Mouse (Mus musculus) forebrain, embryonic 11.5 days (tissue): Measurements from ENCODE around the gene Slc39a12. TPM values are rescaled to one million over a fixed set of nuclear protein-coding genes. Genes with fewer than 3 reads are reported as not detected.

Source experiments
- ATAC-seq: fragments of 200-750 bp; cut with Nextera tagmentation; replicated peaks from 2 replicates; pipeline ENCODE4 v1.8.0; 2017; ENCODE audit warnings: moderate TSS enrichment; ENCODE audit not compliant: low FRiP score
- DNase-seq: peaks from one replicate; pipeline ENCODE4 v3.0.0-alpha.2; 2017; ENCODE audit warnings: low spot score
- H3K27ac ChIP-seq: fragments of 300-500 bp; sonication (generic); 2 replicates; pipeline ENCODE4 v1.5.1; 2014; ENCODE audit warnings: low read depth, low read length
- H3K27me3 ChIP-seq: fragments of 300-500 bp; sonication (generic); 2 replicates; pipeline ENCODE4 v1.6.1; 2014; ENCODE audit warnings: mild to moderate bottlenecking, low read length, mixed read lengths; ENCODE audit not compliant: control insufficient read depth, insufficient read depth
- H3K36me3 ChIP-seq: fragments of 300-500 bp; sonication (generic); 2 replicates; pipeline ENCODE4 v1.6.1; 2014; ENCODE audit warnings: mild to moderate bottlenecking, low read length, moderate library complexity, mixed read lengths; ENCODE audit not compliant: control insufficient read depth, insufficient read depth
- H3K4me1 ChIP-seq: fragments of 300-500 bp; sonication (generic); replicated peaks from 2 replicates; pipeline ENCODE4 v1.6.1; 2014; ENCODE audit warnings: low read length, mixed read lengths; ENCODE audit not compliant: control insufficient read depth, insufficient read depth
- H3K4me2 ChIP-seq: fragments of 300-500 bp; sonication (generic); 2 replicates; pipeline ENCODE4 v1.6.1; 2014; ENCODE audit warnings: low read depth, mild to moderate bottlenecking, low read length, moderate library complexity, mixed read lengths; ENCODE audit not compliant: severe bottlenecking
- H3K4me3 ChIP-seq: fragments of 300-500 bp; sonication (generic); 2 replicates; pipeline ENCODE4 v1.5.1; 2014; ENCODE audit warnings: low read depth, low read length
- H3K9ac ChIP-seq: fragments of 300-500 bp; sonication (generic); 2 replicates; pipeline ENCODE4 v1.6.1; 2014; ENCODE audit warnings: low read length
- H3K9me3 ChIP-seq: fragments of 300-500 bp; sonication (generic); 2 replicates; pipeline ENCODE4 v1.6.1; 2016; ENCODE audit warnings: low read length, mixed read lengths; ENCODE audit not compliant: control insufficient read depth
- WGBS: fragments of 180-500 bp; shearing (Covaris S2); extraction: QIAGEN DNeasy Blood & Tissue Kit; methylation state at CpG from one replicate; pipeline ENCODE4 v1.1.7; 2014; 5-methylcytosine and 5-hydroxymethylcytosine counted together
- polyA plus RNA-seq: library from polyadenylated mRNA; unstranded; fragments of >200 nt; fragmentation: Nextera tagmentation; extraction: Ambion mirVana; gene quantifications from 2 replicates; pipeline ENCODE4 v1.2.1, GENCODE M21; 2014

Slc39a12 gene
- 0.23 and 0.67 TPM in 2 replicates for polyA plus RNA-seq

GRCm38 (mm10) chr2:14388162-14388561, at the start of gene Slc39a12:
Slc39a12 (plus strand) TSS chr2:14388316.
- H3K4me1 ChIP-seq: no peaks in the 10 kb centered on the region
- no peak within 1 kb of the TSS for H3K4me3 ChIP-seq
- no peaks in the 10 kb centered on the region for H3K27me3 ChIP-seq
- no peak within 1 kb of the TSS for H3K4me2 ChIP-seq
- H3K36me3 ChIP-seq: no peaks in the 10 kb centered on the region
- DNase-seq: no peak
- 63% methylated on average over 5 of the region's 5 CpGs for WGBS
- no peak for ATAC-seq
- no peaks in the 10 kb centered on the region for H3K9me3 ChIP-seq
- H3K9ac ChIP-seq: no peak within 1 kb of the TSS
- H3K27ac ChIP-seq: no peak within 1 kb of the TSS

DNA sequence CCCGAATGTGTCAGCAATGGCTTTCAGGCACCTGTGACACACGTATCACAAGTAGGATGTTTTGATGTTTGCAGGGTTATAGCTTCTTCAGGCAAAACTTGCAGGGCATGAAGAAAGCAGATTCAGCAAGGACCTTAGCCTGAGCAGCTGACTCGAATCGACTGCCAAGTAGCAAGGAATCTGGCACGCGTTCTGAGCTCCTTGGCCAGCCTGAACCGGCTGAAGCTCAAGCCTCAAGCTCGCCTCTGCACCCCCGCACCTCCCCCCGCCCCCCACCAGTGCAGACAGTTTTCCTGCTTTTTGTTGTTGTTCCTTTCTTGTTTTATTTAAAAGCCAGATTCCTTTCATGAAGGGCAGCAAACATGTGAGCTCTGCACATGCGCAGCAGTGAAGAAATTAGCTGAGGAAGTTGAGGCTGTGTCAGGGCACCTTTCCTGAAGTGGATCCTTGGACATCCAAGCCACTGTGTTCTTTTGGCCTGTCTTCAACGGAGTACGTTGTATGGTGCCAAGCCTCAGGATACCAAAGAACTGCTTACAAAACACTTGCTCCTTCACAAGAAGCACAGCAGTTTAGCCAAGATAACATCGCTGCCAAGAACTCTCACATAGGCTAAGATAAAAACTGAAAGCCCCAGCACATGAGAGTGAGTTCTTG, 46.3 kb upstream of the Slc39a12 start:
- no peak overlapping the region for H3K27ac ChIP-seq
- H3K4me1 ChIP-seq: no peaks in the 10 kb centered on the region
- H3K4me2 ChIP-seq: no peak overlapping the region
- no peaks in the 10 kb centered on the region for H3K9me3 ChIP-seq
- WGBS: 82% methylated on average over 14 of the region's 14 CpGs
- no peak overlapping the region for H3K9ac ChIP-seq
- no peak for DNase-seq
- ATAC-seq: no peak
- no peaks in the 10 kb centered on the region for H3K27me3 ChIP-seq
- no peaks in the 10 kb centered on the region for H3K36me3 ChIP-seq
- no peak overlapping the region for H3K4me3 ChIP-seq

DNA sequence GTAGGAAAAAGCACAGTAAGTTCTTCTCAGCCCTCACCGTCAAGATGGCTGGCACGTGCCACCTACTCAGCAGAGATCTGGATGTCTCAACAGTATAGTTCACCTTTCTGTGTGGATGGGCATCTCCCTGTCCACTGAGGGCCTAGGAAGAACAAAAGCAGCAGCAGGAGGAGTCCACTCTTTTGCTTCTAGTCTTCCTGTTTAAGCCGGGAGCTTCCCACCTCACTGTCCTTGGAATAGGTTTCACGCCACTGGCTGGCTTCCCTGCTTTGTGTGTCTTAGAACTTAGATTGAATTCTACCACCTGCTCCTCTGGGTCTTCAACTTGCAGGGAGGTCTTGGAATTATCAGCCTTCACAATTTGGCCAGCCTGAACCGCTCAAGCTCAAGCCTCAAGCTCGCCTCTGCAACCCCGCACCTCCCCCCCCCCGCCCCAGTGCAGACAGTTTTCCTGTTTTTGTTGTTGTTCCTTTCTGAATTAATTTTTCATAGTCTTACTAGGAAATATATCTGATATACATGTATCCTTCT, 45.7 kb upstream of the Slc39a12 start:
- no peak overlapping the region for H3K9ac ChIP-seq
- H3K9me3 ChIP-seq: no peaks in the 10 kb centered on the region
- ATAC-seq: no peak
- WGBS: 91% methylated on average over 8 of the region's 8 CpGs
- H3K4me1 ChIP-seq: no peaks in the 10 kb centered on the region
- H3K36me3 ChIP-seq: no peaks in the 10 kb centered on the region
- no peak for DNase-seq
- H3K27ac ChIP-seq: no peak overlapping the region
- H3K4me3 ChIP-seq: no peak overlapping the region
- H3K4me2 ChIP-seq: no peak overlapping the region
- H3K27me3 ChIP-seq: no peaks in the 10 kb centered on the region

DNA sequence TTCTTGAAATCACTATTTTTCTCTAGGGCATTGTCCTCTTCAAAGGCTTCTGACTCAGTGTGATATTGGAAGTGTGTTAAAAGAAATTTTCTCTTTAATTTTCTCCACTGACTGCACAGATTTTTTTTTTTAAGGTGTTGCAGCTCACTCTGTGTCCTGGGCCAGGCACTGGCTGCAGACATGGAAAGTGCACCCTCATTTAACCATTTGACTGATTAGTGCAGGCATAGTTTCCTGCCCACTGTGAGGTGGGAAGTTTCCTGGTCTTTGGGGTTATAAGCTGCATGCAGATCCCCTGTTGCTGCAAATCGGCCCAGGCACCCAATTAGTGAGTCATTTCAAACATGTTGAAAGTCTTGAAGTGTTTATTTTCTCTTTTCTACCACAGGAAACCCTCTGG, 740 bp downstream of the Slc39a12 start:
- H3K27ac ChIP-seq: no peak overlapping the region
- H3K9me3 ChIP-seq: no peaks in the 10 kb centered on the region
- H3K27me3 ChIP-seq: no peaks in the 10 kb centered on the region
- H3K4me2 ChIP-seq: no peak overlapping the region
- 80% methylated on average over 1 of the region's 1 CpGs for WGBS
- H3K4me1 ChIP-seq: no peaks in the 10 kb centered on the region
- ATAC-seq (no peak), DNase-seq (no peak)
- H3K9ac ChIP-seq: no peak overlapping the region
- no peak overlapping the region for H3K4me3 ChIP-seq
- H3K36me3 ChIP-seq: no peaks in the 10 kb centered on the region

- Histone ChIP-seq H3K9ac (no peak overlapping the region), H3K36me3 (no peaks in the 10 kb centered on the region), H3K9me3 (no peaks in the 10 kb centered on the region), H3K4me2 (no peak overlapping the region), H3K27me3 (no peaks in the 10 kb centered on the region), H3K4me1 (no peaks in the 10 kb centered on the region), H3K27ac (no peak overlapping the region), H3K4me3 (no peak overlapping the region)
- DNase-seq: no peak
- 93% methylated on average over 1 of the region's 1 CpGs for WGBS
- no peak for ATAC-seq
Measured at GRCm38 (mm10) chr2:14390900-14391299, 2.8 kb downstream of the Slc39a12 start.

DNA sequence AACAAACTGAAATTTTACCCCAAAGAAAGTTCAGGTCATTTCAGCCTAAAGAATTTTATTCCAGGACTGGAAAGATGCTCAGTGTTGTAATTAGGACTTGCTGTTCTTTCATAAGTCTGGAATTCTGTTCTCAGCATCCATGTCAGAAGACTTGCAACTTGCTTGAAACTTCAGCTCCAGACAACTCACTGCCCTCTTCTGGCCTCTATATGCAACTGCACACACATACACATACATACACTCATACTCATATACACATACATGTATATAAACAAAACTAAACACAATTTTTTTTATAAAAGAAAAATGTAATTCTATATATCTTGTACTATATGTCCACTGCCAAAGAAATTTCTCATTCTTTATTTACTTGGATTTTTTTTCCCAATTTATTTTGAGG, 14.9 kb downstream of the Slc39a12 start:
- H3K4me2 ChIP-seq: no peak overlapping the region
- no peaks in the 10 kb centered on the region for H3K27me3 ChIP-seq
- H3K9ac ChIP-seq: no peak overlapping the region
- H3K9me3 ChIP-seq: no peaks in the 10 kb centered on the region
- H3K36me3 ChIP-seq: no peaks in the 10 kb centered on the region
- DNase-seq (no peak), ATAC-seq (no peak)
- H3K4me1 ChIP-seq: no peaks in the 10 kb centered on the region
- no peak overlapping the region for H3K4me3 ChIP-seq
- no peak overlapping the region for H3K27ac ChIP-seq

DNA sequence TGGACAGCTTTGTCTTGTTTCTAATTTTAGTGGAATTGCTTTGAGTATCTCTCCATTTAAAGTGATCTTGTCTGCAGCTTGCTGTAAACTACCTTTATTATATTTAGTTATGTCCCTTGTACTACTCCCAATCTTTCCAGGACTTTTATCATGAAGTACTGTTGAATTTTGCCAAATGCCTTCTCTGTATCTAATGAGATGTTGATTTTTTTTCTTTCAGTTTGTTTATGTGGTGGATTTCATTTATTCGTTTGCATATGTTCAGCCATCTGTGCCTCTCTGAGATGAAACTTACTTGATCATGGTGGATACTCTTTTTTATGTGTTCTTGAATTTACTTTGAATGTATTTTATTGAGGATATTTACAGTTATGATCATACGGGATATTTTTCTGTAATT, 40.9 kb downstream of the Slc39a12 start:
- Histone ChIP-seq H3K9me3 (no peaks in the 10 kb centered on the region), H3K36me3 (no peaks in the 10 kb centered on the region), H3K27ac (no peak overlapping the region), H3K27me3 (no peaks in the 10 kb centered on the region), H3K9ac (no peak overlapping the region), H3K4me1 (no peaks in the 10 kb centered on the region), H3K4me3 (no peak overlapping the region), H3K4me2 (no peak overlapping the region)
- 84% methylated on average over 2 of the region's 2 CpGs for WGBS
- DNase-seq (no peak), ATAC-seq (no peak)

GRCm38 (mm10) chr2:14447322-14447721, 59.2 kb downstream of the Slc39a12 start:
- H3K36me3 ChIP-seq: no peaks in the 10 kb centered on the region
- H3K9ac ChIP-seq: no peak overlapping the region
- no peak for ATAC-seq
- no peaks in the 10 kb centered on the region for H3K27me3 ChIP-seq
- H3K4me3 ChIP-seq: no peak overlapping the region
- no peak overlapping the region for H3K27ac ChIP-seq
- WGBS: 82% methylated on average over 1 of the region's 1 CpGs
- H3K9me3 ChIP-seq: no peaks in the 10 kb centered on the region
- no peak for DNase-seq
- H3K4me2 ChIP-seq: no peak overlapping the region
- no peaks in the 10 kb centered on the region for H3K4me1 ChIP-seq

GRCm38 (mm10) chr2:14450866-14451265, 62.8 kb downstream of the Slc39a12 start:
- H3K9me3 ChIP-seq: no peaks in the 10 kb centered on the region
- ATAC-seq: no peak
- no peak for DNase-seq
- no peaks in the 10 kb centered on the region for H3K27me3 ChIP-seq
- H3K27ac ChIP-seq: no peak overlapping the region
- no peak overlapping the region for H3K9ac ChIP-seq
- no peak overlapping the region for H3K4me3 ChIP-seq
- no peaks in the 10 kb centered on the region for H3K36me3 ChIP-seq
- no peaks in the 10 kb centered on the region for H3K4me1 ChIP-seq
- H3K4me2 ChIP-seq: no peak overlapping the region
